Mouse (Mus musculus) limb, embryonic 13.5 days (tissue): ENCODE measurements around the gene Wnt3. TPM values are rescaled to one million over a fixed set of nuclear protein-coding genes. Genes with fewer than 3 reads are reported as not detected.

Source experiments
- ATAC-seq: fragments of 200-750 bp; cut with Nextera tagmentation; 2 replicates; pipeline ENCODE4 v1.8.0; 2017; ENCODE audit warnings: low read depth, moderate number of reproducible peaks, moderate TSS enrichment; ENCODE audit not compliant: low FRiP score
- H3K27ac ChIP-seq: fragments of 300-500 bp; sonication (generic); 2 replicates; pipeline ENCODE4 v1.5.1; 2015; ENCODE audit warnings: inconsistent platforms, mild to moderate bottlenecking, moderate library complexity
- H3K27me3 ChIP-seq: fragments of 300-500 bp; sonication (generic); 2 replicates; pipeline ENCODE4 v1.6.1; 2015; ENCODE audit warnings: mild to moderate bottlenecking, inconsistent platforms
- H3K36me3 ChIP-seq: fragments of 300-500 bp; sonication (generic); 2 replicates; pipeline ENCODE4 v1.6.1; 2015; ENCODE audit warnings: inconsistent platforms, mild to moderate bottlenecking, moderate library complexity
- H3K4me1 ChIP-seq: fragments of 300-500 bp; sonication (generic); 2 replicates; pipeline ENCODE4 v1.6.1; 2015; ENCODE audit warnings: inconsistent platforms
- H3K4me2 ChIP-seq: fragments of 300-500 bp; sonication (generic); replicated peaks from 2 replicates; pipeline ENCODE4 v1.6.1; 2015; ENCODE audit warnings: inconsistent platforms, mild to moderate bottlenecking, moderate library complexity
- H3K4me3 ChIP-seq: fragments of 300-500 bp; sonication (generic); 2 replicates; pipeline ENCODE4 v1.5.1; 2015; ENCODE audit warnings: moderate library complexity, mild to moderate bottlenecking, inconsistent platforms
- H3K9ac ChIP-seq: fragments of 300-500 bp; sonication (generic); 2 replicates; pipeline ENCODE4 v1.6.1; 2015; ENCODE audit warnings: mild to moderate bottlenecking, inconsistent platforms
- H3K9me3 ChIP-seq: fragments of 300-500 bp; sonication (generic); 2 replicates; pipeline ENCODE4 v1.6.1; 2016; ENCODE audit warnings: inconsistent platforms
- WGBS: fragments of 180-500 bp; shearing (Covaris S2); methylation state at CpG from one replicate; pipeline ENCODE4 v1.1.7; 2015; 5-methylcytosine and 5-hydroxymethylcytosine counted together
- polyA plus RNA-seq: library from polyadenylated mRNA; unstranded; fragments of >200 nt; fragmentation: Nextera tagmentation; extraction: Ambion mirVana; gene quantifications from 2 replicates; pipeline ENCODE4 v1.2.1, GENCODE M21; 2015

Gene Wnt3
- 12.4 and 14.1 TPM in 2 replicates for polyA plus RNA-seq

DNA sequence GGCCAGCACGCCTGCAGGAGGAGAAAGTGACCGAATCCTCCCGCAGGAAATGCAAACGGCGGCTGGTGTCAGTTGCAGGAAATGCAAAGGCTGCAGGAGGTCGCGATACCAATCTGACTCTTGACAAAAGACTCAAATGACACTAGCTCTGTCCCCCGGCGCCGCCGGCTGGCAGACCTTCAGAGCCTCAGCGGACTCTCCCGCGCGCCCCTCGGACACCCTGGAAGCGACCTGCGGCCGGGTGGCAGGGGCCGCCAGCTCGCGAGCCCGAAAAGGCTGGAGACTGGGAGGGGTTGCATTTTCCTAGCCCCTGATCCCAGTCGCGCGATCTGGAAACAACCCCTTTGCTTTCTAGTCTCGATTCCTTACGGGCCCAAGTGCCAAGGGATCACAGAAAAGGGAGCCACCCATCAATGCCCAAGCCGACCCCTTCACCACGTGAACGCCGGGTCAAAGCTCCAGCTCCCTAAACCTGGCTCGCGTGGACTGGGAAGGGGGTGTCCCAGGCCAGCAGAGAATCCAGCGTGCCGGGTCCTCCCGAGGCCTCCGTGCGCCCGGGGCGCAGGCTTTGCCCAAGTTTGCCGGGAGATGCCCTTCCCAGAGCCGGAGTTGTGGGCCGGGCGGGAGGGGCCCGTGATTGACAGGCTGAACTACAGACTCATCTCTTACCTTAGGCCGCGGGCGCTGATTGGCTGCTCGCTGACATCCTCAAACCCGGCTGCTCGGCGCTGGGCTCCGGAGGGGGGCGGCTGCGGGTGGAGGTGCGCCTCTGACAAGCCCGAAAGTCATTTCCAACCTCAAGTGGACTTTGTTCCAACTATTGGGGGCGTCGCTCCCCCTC is at the start of gene Wnt3:
Gene Wnt3, plus strand, starts transcription at position 764 of the 841 bp plus-strand sequence.
- no peak within 1 kb of the TSS for H3K27ac ChIP-seq
- no peaks in the 10 kb centered on the region for H3K9me3 ChIP-seq
- no peak for ATAC-seq
- no peaks in the 10 kb centered on the region for H3K36me3 ChIP-seq
- peak within 1 kb of the TSS; percentile 40 for H3K4me3 ChIP-seq
- peaks cover 25% of the 10 kb centered on the region for H3K4me1 ChIP-seq
- H3K4me2 ChIP-seq, result peak within 1 kb of the TSS; percentile 56
- peak within 1 kb of the TSS; percentile 54 for H3K9ac ChIP-seq
- H3K27me3 ChIP-seq, result peaks cover 94% of the 10 kb centered on the region
- under 1% methylated on average over 60 of the region's 60 CpGs for WGBS

DNA sequence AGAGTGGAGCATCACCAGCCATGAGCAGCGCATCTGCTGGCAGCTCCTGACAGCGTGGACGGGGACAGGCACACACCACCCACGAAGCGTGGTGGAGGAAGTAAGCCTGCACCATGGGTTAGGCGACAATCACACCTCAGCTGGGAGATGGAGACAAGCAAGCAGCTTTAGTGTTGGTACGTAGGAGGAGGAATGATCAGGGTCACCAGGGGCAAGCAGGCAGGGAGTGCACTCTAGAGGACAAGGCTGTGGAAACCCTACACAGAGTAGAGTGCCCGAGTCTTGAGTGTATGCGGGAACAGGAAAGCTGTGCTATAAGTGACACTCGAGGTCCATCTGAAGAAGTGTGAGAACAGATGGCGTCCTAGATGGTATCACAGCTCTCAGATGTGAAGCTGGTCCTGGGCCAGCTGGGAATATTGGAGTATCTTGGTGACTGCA is 49.6 kb upstream of the Wnt3 start:
- Histone ChIP-seq H3K36me3 (no peaks in the 10 kb centered on the region), H3K9me3 (no peaks in the 10 kb centered on the region), H3K27ac (no peak overlapping the region), H3K4me3 (no peak overlapping the region), H3K27me3 (no peaks in the 10 kb centered on the region), H3K4me1 (peaks cover 12% of the 10 kb centered on the region), H3K9ac (no peak overlapping the region), H3K4me2 (no peak overlapping the region)
- no peak for ATAC-seq
- 69% methylated on average over 11 of the region's 11 CpGs for WGBS

DNA sequence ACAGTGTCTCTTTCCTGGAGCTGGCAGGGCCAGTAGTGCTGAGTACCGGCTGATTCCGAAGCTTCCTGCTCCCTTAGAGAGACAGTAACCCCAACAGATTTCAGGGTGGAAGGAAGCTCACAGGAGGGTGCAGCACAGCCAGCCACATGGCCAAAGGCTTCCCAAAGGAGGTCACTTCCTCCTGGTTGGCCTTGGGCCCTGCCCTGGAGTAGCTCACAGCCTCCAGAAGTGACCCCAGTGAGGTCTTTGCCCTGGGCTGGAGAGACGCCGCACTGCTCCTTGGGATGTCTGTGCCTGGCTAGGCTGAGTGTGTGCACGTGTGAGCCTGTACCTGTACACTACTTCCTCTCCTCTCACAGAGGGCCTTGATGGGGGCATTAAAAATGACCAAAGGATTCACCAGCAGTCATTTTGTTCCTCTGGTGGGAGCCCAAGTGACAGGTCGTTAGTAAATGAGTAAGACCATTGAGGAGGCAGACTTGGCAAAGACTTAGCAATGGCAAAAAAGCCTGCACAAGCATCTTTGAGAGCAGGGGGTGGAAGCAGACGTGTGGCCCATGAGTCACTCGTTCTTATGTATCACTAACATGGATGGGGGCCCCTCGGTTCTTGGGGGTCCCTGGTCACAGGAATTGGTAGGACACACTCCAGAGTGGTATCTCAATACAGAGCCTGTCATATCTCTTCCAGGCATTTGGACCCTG is 44.5 kb upstream of the Wnt3 start:
- Histone ChIP-seq H3K4me3 (no peak overlapping the region), H3K9me3 (no peaks in the 10 kb centered on the region), H3K9ac (no peak overlapping the region), H3K27me3 (peaks cover 24% of the 10 kb centered on the region; the same call in 1 of the 2 replicates), H3K27ac (no peak overlapping the region), H3K4me2 (no peak overlapping the region), H3K36me3 (no peaks in the 10 kb centered on the region), H3K4me1 (no peaks in the 10 kb centered on the region)
- no peak for ATAC-seq
- 69% methylated on average over 9 of the region's 9 CpGs for WGBS

DNA sequence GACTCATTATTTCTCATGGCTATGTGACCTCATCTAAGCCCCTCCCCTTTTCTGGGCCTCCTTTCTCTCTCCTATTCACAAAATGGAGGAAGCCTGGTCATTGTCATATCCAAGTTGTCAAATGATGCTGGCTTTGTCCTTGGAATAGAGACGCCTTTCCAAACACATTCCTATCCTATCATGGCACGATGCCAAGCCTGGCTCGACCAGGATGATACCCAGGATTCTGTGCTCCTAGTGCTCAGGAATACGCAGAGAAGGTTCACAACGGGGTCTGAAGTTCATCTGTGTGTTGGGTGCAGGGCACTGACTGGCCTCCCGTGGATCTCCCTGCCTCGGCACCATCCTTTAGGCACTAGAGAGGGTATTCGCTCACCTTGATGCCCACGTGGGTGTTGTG is 42.4 kb upstream of the Wnt3 start:
- Histone ChIP-seq H3K36me3 (no peaks in the 10 kb centered on the region), H3K4me3 (no peak overlapping the region), H3K9ac (no peak overlapping the region), H3K4me1 (no peaks in the 10 kb centered on the region), H3K27me3 (peaks cover 24% of the 10 kb centered on the region; the same call in 1 of the 2 replicates), H3K9me3 (no peaks in the 10 kb centered on the region), H3K4me2 (no peak overlapping the region), H3K27ac (no peak overlapping the region)
- ATAC-seq, result no peak
- WGBS, result 84% methylated on average over 9 of the region's 9 CpGs

DNA sequence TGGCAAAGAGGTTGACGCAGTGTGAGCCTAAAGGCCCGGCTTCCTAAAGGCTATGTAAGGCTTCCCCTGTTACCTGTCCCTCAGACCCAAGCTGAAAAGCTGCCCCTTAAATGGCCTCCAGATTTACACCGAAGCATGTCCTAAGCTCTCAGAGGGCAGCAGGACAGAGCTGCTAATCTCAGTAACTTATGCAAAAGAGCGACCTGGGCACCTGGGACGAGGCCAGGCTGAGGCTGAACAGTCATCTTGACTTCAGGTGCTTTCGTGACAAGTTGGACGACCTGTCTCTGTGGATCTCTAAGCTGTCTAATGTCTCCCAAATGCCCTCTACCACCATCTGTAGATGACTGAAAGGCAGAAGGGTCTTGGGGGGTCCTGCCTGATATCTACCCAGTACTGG is 41.6 kb upstream of the Wnt3 start:
- H3K36me3 ChIP-seq, result no peaks in the 10 kb centered on the region
- no peaks in the 10 kb centered on the region for H3K9me3 ChIP-seq
- no peaks in the 10 kb centered on the region for H3K4me1 ChIP-seq
- WGBS, result 81% methylated on average over 7 of the region's 7 CpGs
- no peak for ATAC-seq
- H3K4me2 ChIP-seq, result no peak overlapping the region
- H3K27me3 ChIP-seq, result peaks cover 24% of the 10 kb centered on the region; the same call in 1 of the 2 replicates
- H3K9ac ChIP-seq, result no peak overlapping the region
- no peak overlapping the region for H3K4me3 ChIP-seq
- no peak overlapping the region for H3K27ac ChIP-seq

DNA sequence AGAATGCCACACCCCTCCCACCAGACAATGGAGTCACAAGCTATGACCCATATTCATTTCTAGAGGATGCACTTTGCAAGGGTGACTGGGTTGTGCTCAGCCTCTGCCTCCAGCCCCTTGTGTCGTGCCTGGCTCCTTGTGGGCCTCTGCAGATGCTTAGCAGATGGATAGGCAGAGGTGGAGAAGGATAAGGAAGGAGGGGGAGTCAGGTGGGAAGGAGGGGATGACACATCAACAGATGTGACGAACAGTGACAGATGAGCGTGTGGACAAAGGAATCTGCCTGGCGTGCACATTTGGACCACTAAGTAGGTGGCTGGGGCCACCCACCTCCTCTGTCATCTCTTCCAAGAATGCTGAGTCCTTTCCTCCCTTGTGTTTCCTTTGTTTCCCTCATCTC is 40.9 kb upstream of the Wnt3 start:
- H3K27me3 ChIP-seq, result peaks cover 24% of the 10 kb centered on the region; the same call in 1 of the 2 replicates
- no peaks in the 10 kb centered on the region for H3K9me3 ChIP-seq
- no peak overlapping the region for H3K9ac ChIP-seq
- ATAC-seq, result no peak
- H3K4me3 ChIP-seq, result no peak overlapping the region
- no peak overlapping the region for H3K4me2 ChIP-seq
- no peaks in the 10 kb centered on the region for H3K36me3 ChIP-seq
- no peaks in the 10 kb centered on the region for H3K4me1 ChIP-seq
- no peak overlapping the region for H3K27ac ChIP-seq
- WGBS, result 67% methylated on average over 4 of the region's 4 CpGs

DNA sequence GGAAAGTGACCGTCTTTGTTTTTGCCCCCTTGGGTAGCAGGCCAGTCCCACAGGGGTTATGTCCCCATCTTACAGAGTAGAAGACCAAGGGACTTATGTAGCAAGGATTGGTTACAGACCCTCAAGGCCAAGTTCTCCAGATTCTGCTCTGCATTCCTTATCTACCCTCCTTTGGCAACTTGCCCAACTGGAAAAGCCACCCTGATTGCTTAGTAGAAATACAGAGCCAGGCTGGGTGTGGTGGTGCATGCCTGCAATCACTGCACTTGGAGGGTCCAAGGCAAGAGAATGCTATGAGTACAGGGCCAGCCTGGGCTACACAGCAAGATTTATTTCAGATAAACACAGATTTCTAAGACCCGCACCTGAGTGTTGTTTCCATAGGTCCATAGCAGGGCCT is 40.0 kb upstream of the Wnt3 start:
- Histone ChIP-seq H3K9ac (no peak overlapping the region), H3K9me3 (no peaks in the 10 kb centered on the region), H3K27ac (no peak overlapping the region), H3K27me3 (peaks cover 24% of the 10 kb centered on the region; the same call in 1 of the 2 replicates), H3K36me3 (no peaks in the 10 kb centered on the region), H3K4me1 (no peaks in the 10 kb centered on the region), H3K4me2 (no peak overlapping the region), H3K4me3 (no peak overlapping the region)
- WGBS, result 81% methylated on average over 2 of the region's 2 CpGs
- ATAC-seq, result no peak

DNA sequence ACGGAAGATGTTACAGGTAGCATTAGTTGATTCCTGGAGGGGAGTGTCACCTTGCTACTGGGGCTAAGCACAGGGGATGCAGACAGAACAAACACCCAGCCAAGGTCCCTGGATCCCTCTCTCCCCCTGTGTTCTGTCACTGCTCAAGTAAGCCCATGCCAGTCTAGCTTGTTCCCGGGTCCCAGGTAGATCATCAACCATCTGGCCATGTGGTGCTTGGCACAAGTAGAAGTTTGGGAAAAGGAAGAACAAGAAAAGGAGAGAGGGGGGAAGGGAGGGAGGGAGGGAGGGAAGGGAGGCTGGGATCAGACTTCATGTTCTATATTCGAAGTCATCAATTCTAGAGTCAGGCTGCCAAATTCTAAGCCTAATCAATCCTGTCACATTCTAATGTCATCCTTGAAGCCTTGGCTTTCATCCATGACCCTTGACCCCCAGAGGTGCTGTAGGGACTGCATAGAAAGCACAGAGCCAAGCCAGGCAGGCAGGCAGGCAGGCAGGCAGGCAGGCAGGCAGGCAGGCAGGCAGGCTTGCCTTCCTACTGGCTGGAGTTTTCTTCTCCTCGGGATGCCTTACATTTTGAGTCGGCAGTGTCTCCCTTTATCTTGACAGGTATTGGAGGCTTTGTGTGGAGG is 39.4 kb upstream of the Wnt3 start:
- Histone ChIP-seq H3K27me3 (peaks cover 26% of the 10 kb centered on the region; the same call in 1 of the 2 replicates), H3K27ac (no peak overlapping the region), H3K4me2 (no peak overlapping the region), H3K36me3 (no peaks in the 10 kb centered on the region), H3K9me3 (no peaks in the 10 kb centered on the region), H3K9ac (no peak overlapping the region), H3K4me1 (no peaks in the 10 kb centered on the region), H3K4me3 (no peak overlapping the region)
- no peak for ATAC-seq
- WGBS, result 59% methylated on average over 5 of the region's 5 CpGs

DNA sequence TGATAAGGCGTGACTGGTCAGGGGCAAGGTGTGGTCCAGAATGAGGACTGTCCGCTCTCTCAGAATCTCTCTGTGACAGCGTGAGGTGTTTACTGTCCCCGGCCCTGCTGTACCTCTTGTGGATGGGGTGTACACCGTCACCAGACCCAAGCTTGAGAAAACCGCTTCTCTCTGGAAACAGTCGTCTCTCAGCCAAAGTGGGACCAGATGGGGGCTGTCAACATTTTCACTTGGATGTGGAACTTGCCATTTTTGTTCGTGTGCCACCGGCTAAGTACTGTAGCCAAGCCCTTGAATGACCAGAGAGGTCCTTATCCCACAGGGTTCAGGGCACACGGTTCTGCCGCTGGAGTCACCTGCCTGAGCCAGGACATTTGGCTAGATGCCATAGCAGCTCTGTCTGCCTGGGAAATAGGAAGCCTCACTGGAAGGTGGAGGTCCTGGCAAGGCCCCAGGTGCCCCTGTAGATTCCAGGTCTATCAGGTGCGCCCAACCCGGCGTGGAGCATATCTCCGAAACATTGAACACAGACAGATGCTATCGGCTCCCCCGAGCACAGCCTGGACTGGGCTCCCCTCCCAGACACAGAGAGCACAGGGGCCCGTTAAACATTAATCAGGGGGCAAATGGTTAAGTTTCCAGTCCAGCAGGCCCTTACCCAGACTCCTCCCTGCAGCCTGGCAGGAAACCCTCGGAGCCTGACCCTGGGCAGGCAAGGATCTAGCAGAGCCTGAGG is 38.7 kb upstream of the Wnt3 start:
- H3K27ac ChIP-seq, result no peak overlapping the region
- H3K4me3 ChIP-seq, result no peak overlapping the region
- ATAC-seq, result no peak
- no peaks in the 10 kb centered on the region for H3K9me3 ChIP-seq
- no peaks in the 10 kb centered on the region for H3K4me1 ChIP-seq
- no peak overlapping the region for H3K4me2 ChIP-seq
- H3K36me3 ChIP-seq, result no peaks in the 10 kb centered on the region
- H3K9ac ChIP-seq, result no peak overlapping the region
- 72% methylated on average over 19 of the region's 19 CpGs for WGBS
- H3K27me3 ChIP-seq, result peaks cover 20% of the 10 kb centered on the region; the same call in 1 of the 2 replicates

DNA sequence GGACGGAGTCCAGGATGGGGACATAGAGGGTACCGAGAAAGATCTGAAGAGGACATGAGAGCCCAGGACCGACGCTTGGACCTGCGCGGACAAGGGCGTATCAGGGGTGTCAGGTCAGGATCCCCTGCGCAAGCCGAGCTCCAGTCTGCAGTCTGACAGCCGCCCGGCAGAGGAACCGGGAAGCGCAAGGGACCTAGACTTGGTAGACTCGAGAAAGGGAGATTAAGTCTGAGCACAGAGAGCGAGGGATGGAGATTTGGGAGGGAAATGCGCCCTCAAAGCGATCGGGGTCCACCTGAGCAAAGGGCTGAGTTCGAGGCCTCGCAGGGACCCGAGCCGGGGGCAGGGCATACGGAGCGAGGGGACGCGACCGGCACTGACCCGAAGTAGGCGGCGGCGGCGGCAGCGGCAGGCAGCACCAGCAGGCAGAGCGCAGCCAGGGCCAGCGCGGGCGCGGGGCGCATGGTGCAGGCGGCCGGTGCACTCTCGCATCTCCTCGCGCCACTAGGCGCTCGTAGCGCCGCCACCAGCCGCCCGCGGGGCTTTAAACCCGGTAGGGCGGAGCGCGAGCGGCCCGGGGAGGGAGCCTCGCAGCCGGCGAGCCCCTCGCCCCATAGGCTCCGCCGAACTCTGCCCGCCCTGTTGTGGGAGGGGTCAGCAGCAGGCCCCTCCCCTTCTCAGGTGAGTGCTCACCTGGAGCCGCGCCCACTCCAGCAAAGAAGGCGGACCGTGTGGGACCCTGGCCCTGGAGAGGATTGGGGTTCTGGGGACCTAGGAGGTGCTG is 24.5 kb upstream of the Wnt3 start, which contains the start of gene Wnt9b:
Gene Wnt9b, minus strand, starts transcription at position 516 of the 784 bp plus-strand sequence.
- no peak within 1 kb of the TSS for H3K27ac ChIP-seq

DNA sequence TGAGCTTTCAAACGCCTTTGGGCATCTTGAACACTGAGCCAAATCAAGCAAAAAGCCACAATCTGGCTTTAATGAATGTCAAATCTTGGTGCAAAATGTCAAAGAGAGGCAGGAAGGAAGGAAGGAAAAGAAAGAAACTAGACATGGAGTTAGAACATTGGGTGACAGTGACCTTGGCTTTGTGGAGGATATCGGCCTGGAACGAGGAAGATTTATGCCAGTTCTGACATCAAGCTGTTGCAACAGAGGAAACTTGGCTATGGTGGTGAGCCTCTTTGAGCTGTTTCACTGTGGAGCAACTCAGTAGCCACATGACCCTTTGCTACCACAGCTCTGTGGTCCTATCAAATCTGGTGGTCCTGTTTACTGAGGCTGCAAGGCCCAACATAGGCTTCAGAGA is 23.3 kb upstream of the Wnt3 start:
- Histone ChIP-seq H3K27me3 (peaks cover 86% of the 10 kb centered on the region), H3K9me3 (no peaks in the 10 kb centered on the region), H3K4me1 (peaks cover 15% of the 10 kb centered on the region), H3K4me3 (no peak overlapping the region), H3K9ac (no peak overlapping the region), H3K36me3 (no peaks in the 10 kb centered on the region), H3K4me2 (no peak overlapping the region), H3K27ac (no peak overlapping the region)
- no peak for ATAC-seq
- WGBS, result 58% methylated on average over 3 of the region's 3 CpGs

More for the DNA sequence above, 24.5 kb upstream of the Wnt3 start, which contains the start of gene Wnt9b:
- peak within 1 kb of the TSS; percentile 86 for H3K4me2 ChIP-seq
- no peaks in the 10 kb centered on the region for H3K36me3 ChIP-seq
- no peaks in the 10 kb centered on the region for H3K9me3 ChIP-seq
- no peak for ATAC-seq
- peaks cover 15% of the 10 kb centered on the region for H3K4me1 ChIP-seq
- peak within 1 kb of the TSS; percentile 54 for H3K9ac ChIP-seq
- H3K4me3 ChIP-seq, result peak within 1 kb of the TSS; percentile 47
- WGBS, result 1% methylated on average over 67 of the region's 68 CpGs
- H3K27me3 ChIP-seq, result peaks cover 95% of the 10 kb centered on the region
